Mouse (Mus musculus): ENCODE data around the gene Bet1l.

- TF ChIP-seq CTCF (IDR thresholded peaks at IDR 0.05; ENCODE audit: borderline replicate concordance, insufficient read depth, low read length) (no peak), POLR2A (IDR thresholded peaks at IDR 0.05; ENCODE audit: low read depth, low read length) (no peak; the same call in 1 of the 2 replicates)
These were observed 5.5 kb downstream of the Bet1l start for GRCm38 (mm10) chr7:140851916-140852315.

Measured in embryonic fibroblast, embryonic 13.5 days (primary cell).